Mouse (Mus musculus): ENCODE data around the gene Iscu. TPM values are rescaled to one million over a fixed set of nuclear protein-coding genes. Genes with fewer than 3 reads are reported as not detected.
A peak's percentile ranks its signal among the peaks of the same experiment; 100 is the strongest.
"Not testable (repeated sequence)": the region's sequence is repeated elsewhere in the genome, so short reads cannot be mapped to it uniquely, and the experiment has no call there.

Gene Iscu
- total RNA-seq, 2 experiments from 2014 or later, result 417 to 454 TPM

DNA sequence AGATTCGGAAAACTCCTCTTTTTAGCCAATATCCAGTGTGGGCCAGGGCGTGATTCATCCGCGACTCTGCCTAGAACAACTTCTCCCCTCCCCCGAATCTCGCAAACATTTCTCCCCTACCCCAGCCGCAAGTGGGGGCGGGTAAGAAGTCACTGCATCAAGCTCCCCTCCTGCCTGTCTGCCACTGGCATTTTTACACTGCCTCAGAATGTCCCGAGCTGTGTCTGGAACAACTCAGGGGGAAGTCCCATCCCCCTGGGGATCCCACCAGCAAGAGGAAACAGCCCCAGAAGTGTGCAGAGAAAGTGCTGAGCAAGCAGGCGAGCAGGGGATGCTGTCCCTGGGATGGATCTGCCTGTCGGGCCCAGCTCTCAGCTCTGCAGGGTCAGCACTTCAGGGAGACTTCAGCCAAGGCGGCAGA lies 11.0 kb downstream of the Iscu start:
- DNase-seq (ENCODE audit: low spot score in 2 of 2), result peak in 1 of 2 experiments; percentile 28

DNA sequence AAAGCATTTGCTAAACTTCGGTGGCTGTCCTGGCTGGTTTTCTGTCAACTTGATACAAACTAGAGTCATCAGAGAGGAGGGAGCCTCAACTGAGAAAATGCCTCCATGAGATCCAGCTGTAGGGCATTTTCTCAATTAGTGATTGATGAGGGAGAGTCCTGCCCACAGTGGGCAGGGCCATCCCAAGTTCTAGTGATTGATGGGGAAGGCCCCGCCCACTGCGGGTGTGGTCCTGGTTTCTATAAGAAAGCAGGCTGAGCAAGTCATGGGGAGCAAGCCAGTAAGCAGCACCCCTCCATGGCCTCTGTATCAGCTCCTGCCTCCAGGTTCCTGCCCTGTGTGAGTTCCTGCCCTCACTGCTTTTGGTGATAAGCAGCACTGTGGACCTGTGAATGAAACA lies 11.6 kb downstream of the Iscu start:
- DNase-seq (ENCODE audit: low spot score in 2 of 2), result not testable (repeated sequence)

GRCm38 (mm10) chr5:113786985-113787384 lies 14.4 kb downstream of the Iscu start:
- no peak for DNase-seq (ENCODE audit: low spot score in 2 of 2)

DNA sequence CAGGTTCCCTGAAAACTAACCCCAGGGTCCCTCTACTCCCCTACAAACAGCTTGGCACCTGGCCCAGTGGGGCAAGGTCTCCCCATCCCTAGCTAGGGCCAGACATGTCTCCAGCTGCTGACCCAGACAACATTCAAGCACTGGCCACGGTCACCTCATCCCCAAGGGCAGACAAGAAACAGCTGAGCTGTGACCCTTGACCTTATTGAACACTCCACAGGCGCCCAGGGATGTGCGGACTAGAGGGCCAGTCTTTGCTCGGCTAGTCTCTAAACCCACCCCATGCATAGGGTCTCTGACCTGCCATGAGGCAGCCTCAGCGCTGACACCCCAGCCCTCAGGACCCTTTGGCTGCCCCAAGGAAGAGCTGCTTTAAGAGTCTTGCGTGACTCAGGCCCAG lies 16.1 kb downstream of the Iscu start:
- no peak for DNase-seq (ENCODE audit: low spot score in 2 of 2)

DNA sequence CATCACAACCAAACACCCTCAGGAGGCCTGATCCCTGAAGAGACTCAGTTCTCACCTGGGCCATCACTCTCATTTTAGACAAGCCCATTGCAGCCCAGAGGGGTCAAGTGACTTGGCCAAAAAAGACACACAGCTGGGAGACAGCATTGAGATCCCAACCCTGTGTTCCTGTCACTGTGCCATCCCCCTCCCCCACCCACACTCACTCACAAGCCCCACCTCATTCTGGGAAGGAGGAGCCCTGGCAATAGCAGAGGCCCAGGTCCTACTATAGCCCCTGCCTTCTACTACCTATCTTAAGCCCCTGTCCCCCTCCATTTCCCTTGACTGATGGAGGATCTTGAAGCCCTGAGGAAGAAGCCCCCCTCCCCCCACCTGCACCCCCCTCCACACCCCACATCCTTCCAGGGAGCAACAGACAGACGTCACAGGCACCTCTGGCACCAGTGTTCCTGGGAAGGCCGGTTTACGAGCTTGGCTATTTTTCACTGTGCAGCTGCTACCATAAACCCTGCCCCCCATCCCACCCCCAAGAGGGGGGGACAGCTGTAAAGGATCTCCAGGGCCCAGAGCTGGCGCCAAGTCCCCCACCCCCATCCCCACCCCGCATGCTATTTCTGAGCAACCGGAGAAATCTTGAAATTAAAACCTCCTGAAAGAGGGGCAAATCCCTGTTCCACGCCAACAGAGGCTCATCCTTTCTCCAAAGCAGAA lies 16.7 kb downstream of the Iscu start:
- no peak for DNase-seq (ENCODE audit: low spot score in 2 of 2)

DNA sequence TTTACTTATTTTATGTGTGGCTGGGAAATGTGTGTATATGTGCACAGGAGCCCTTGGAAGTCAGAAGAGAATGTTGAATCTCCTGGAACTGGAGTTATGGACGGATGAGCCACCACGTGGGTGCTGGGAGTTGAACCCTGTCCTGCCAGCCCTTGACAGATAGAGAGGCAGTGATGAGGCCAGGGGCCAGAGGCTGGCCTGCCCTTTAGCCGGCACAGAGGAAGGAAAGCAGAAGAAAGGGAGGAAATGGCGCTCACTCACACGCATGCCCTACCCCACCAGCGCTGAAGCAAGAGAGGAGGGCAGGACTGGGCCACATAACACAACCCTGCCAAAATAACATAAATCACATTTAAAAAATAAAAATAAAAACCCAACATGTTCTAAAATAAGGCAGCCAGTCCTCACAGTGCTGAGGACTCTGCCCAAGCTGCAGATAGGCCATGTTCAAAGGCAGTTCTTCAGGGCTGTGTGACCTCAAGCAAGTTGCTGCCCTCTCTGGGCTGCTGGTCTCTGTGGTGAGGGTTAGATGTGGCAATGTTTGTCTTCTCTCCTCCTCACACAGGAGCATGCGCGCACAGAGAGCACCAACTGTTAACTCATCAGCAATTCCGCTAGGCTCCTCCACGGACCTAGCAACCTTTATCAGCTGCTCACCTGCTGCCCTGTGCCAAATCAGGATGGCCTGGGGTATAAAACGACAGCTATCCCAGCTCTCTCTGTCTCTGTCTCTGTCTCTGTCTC lies 18.1 kb downstream of the Iscu start:
- no peak for DNase-seq (ENCODE audit: low spot score in 2 of 2)

DNA sequence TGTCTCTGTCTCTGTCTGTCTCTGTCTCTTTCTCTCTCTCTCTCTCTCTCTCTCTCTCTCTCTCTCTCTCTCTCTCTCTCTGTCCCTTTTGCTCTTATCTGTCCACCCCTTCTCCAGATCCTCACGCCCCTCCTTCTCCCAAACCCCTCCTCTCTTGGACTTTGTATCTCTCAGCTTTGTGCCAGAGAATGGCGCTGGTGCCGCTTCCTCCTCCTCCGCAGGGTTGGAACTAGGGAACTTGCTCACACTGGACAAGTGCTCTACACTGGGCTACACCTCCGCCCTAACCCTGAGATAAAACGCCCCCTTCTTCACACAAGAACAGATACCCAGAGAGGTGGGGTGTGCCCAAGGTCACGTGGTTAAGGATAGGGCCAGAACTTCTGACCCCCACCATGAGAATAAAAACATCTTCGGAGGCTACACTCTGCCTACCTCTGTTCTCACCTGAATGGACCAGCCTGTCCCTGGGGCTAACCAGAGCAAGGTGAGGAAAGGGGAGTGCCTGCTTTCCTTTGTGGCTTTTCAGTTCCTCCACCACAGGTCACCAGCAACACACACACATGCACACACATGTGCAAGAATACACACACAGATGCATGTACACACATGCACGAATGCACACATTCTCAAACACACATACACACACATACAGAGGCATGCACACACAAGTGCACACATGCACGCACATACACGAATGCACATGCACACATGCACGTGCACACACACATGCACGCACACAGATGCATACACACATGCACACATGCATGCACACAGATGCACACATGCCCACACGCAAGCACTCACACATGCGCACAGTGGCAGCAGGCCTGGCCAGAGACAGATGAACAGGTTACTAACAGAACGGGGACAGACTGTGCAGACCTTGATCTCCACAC lies 18.9 kb downstream of the Iscu start:
- no peak for DNase-seq (ENCODE audit: low spot score in 2 of 2)

- no peak for DNase-seq (ENCODE audit: low spot score in 2 of 2)
Measured at GRCm38 (mm10) chr5:113796401-113797148, 24.0 kb downstream of the Iscu start.

DNA sequence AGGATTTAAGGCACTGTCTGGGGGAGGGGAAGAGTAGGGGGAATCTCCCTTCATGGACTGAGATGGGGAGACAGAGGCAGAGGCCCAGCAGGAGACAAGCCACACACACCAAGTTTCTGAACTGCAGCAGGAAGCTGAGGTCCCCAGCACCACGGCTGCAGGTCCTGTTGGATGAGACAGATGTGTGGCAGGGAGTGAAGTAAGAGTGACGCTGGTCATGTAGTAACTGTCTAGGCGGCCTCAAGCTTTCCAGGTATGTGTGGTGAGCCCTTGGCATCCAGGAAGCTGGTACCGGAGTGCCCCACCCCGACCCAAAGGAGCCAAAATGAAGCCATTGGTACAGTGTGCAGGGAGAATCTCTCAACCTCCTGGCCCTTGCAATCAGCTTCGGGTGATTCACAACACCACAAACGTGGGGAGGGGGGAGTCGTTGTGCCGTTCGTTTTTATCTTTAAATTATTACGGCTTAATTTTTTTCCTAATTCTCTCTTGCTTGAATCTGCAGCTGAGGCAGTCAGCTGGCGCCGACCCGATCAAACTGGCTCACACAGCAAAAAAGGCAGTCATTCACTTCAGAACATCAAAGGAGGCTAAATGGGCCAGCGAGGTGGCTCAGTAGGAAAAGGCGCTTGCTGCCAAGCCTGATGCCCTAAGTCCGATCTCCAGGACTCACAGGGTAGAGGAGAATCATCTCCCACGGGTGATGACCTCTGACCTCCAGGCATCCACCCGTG lies 24.8 kb downstream of the Iscu start:
- no peak for DNase-seq (ENCODE audit: low spot score in 2 of 2)

- no peak for DNase-seq (ENCODE audit: low spot score in 2 of 2)
Measured at GRCm38 (mm10) chr5:113798525-113798924, 26.0 kb downstream of the Iscu start.

DNA sequence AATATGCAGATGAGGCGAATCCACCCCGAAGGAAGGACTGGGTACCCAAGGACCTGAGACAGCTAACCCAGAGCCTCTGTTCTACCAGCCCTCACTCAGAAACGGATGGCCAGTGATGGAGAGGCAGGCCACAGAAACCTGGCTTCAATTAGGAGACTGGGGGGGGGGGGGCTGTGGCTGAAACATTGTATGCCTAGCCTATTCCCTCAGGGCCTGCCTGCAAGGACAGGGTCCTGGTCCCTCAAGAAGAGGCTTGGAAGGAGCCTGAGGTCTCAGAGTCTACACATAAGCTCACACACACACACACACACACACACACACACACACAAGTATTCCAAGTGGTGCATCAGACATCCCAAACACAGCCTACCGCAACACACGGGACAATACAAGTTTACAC lies 27.1 kb downstream of the Iscu start:
- no peak for DNase-seq (ENCODE audit: low spot score in 2 of 2)

GRCm38 (mm10) chr5:113800280-113800679 lies 27.7 kb downstream of the Iscu start, which contains the start of gene Tmem119:
Tmem119 (minus strand) TSS chr5:113800516.
- DNase-seq (ENCODE audit: low spot score in 2 of 2), result no peak

- no peak for DNase-seq (ENCODE audit: low spot score in 2 of 2)
Measured at GRCm38 (mm10) chr5:113804395-113804966, 31.9 kb downstream of the Iscu start.

DNA sequence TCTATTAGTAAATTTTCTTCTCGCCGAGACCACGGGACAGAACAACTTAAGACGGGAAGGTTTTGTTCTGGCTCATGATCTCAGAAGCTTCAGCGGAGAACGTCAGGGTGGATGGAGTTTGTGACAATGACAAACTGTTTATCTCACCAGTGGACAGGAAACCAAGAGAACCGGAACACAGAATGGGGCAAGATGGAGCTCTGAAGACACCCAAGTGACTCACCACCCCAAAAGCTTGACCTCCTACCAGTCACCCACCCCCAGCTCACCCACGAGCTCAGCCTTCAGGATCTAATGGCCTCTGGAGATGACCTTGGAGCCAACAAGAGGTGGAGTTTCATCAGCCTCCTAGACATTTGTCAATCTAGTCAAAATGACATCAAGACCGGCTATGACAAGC lies 32.8 kb downstream of the Iscu start:
- no peak for DNase-seq (ENCODE audit: low spot score in 2 of 2)

DNA sequence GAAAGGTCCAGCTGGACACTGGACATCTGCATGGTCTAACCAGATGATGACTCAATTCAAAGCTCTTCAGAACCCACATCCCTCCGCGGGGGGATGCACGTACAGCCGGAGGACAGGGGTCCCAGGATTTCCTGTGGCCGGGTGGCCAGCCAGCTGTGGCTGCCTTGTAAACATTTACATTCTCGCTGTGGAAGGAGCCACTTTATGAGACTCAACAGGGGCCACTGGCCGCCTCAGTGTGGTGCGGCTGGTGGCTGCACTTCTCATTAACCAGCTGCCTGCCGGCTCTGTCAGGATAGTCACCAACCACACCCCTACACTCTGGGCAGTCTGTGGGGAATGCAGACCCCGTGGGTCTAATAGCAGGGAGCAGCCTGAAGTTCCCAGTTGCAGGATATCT lies 33.9 kb downstream of the Iscu start:
- no peak for DNase-seq (ENCODE audit: low spot score in 2 of 2)

DNA sequence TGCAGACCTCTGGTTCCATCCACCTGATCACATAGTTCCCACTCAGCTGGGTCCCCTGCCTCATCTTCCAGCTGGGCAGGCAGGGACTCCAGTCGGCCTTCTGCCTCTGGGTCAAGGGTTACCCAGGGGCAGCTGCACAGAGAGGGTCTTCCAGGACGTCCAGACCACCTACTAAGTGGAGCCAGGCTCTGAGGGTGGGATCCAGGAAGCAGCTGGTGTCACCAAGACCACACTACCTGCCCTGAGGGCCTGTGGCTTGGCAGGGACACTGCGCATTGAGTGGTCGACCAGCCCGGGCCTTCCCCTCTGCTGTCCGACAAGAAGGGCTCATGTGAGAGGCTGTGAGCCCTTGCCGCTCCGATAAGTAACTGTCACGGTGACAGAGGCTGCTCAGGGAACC lies 35.2 kb downstream of the Iscu start:
- no peak for DNase-seq (ENCODE audit: low spot score in 2 of 2)

- no peak for DNase-seq (ENCODE audit: low spot score in 2 of 2)
Measured at GRCm38 (mm10) chr5:113808177-113808576, 35.6 kb downstream of the Iscu start.

DNA sequence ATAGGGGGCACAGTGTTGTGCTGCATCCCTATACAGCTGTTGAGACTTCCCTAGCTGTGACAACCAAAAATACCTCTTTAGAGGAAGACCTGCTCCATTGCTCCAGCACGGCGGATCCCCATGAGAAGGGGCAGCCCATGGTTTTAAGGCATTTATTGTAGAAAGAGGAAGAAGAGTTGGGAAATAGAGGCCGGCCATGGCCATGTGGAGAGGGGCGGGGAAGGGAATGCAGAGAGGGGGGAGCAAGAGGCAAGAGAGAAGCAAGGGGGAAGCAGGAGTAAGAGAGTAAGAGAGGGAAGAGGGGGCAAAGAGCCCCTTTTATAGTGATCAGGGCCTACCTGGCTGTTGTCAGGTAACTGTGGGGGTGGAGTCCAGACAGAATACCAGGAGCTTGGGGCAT lies 37.6 kb downstream of the Iscu start:
- DNase-seq (ENCODE audit: low spot score in 2 of 2), result no peak

- DNase-seq (ENCODE audit: low spot score in 2 of 2), result not testable (repeated sequence)
Measured at GRCm38 (mm10) chr5:113811824-113812420, 39.4 kb downstream of the Iscu start.

Measured in adrenal gland, postnatal 4 days (tissue).